Mouse (Mus musculus): ENCODE results near the gene Ubxn6. TPM values are rescaled to one million over a fixed set of nuclear protein-coding genes. Genes with fewer than 3 reads are reported as not detected.
"Not testable (repeated sequence)": the region's sequence is repeated elsewhere in the genome, so short reads cannot be mapped to it uniquely, and the experiment has no call there.

Ubxn6 gene
- polyA plus RNA-seq, 1 experiment from 2014 or later: 31.3 TPM

DNA sequence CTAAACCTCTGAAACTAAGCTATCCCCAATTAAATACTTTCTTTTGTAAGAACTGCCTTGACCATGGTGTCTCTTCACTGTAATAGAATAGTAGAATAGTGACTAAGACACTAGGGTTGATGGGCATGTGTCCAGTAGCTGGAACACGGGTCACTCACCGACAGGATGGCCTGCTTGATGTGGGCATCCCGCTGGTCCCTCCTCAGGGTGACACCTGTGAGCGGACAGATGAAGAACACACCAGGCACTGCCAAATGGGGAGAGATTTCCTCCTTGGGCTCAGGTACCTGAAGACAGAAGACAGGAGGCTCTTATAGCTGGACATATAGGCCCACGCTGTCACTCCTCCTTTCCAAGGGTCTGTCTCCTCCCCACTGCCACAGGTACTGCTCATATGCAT, 2.6 kb downstream of the Ubxn6 start:
- Histone ChIP-seq H3K9ac (no peak overlapping the region), H3K4me2 (no peak overlapping the region), H3K4me3 (ENCODE audit: low read depth, low read length) (no peak overlapping the region), H3K36me3 (ENCODE audit: insufficient read depth) (peaks cover 58% of the 10 kb centered on the region), H3K4me1 (ENCODE audit: insufficient read depth) (peaks cover 3% of the 10 kb centered on the region; the same call in 1 of the 2 replicates), H3K9me3 (ENCODE audit: low read depth, low read length) (no peaks in the 10 kb centered on the region), H3K27ac (ENCODE audit: low read depth) (no peak overlapping the region), H3K27me3 (ENCODE audit: insufficient read depth, low read length) (no peaks in the 10 kb centered on the region)
- no peak for TF ChIP-seq CTCF (IDR thresholded peaks at IDR 0.05; ENCODE audit: low read depth)
- ATAC-seq (ENCODE audit: insufficient read depth) (no peak), DNase-seq (no peak)
- 89% methylated on average over 5 of the region's 5 CpGs for WGBS

DNA sequence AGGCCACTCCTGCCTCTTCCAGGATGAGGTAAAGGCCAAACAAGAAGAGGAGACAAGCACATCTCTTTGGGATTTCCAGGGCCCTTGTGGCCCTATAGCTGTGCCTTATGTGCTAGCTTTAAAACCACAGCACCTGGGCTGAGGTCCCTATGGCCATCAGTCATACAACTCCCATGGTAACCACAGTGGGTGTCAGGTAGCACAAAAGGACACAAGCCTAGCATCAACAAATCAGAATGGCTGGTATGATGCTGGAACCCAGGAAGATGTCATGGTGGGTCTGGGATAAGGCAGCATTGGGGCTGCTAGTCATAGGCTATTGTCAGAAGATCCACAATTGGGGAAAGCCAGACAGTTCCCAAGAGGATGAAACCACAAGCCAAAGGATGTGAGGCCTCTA, 3.7 kb downstream of the Ubxn6 start:
- DNase-seq (no peak), ATAC-seq (ENCODE audit: insufficient read depth) (no peak)
- no peak overlapping the region for H3K9ac ChIP-seq
- no peaks in the 10 kb centered on the region for H3K27me3 ChIP-seq (ENCODE audit: insufficient read depth, low read length)
- peaks cover 3% of the 10 kb centered on the region; the same call in 1 of the 2 replicates for H3K4me1 ChIP-seq (ENCODE audit: insufficient read depth)
- H3K27ac ChIP-seq (ENCODE audit: low read depth): no peak overlapping the region
- H3K4me2 ChIP-seq: no peak overlapping the region
- no peak for TF ChIP-seq CTCF (IDR thresholded peaks at IDR 0.05; ENCODE audit: low read depth)
- no peak overlapping the region for H3K4me3 ChIP-seq (ENCODE audit: low read depth, low read length)
- no peaks in the 10 kb centered on the region for H3K9me3 ChIP-seq (ENCODE audit: low read depth, low read length)
- H3K36me3 ChIP-seq (ENCODE audit: insufficient read depth): peaks cover 69% of the 10 kb centered on the region

DNA sequence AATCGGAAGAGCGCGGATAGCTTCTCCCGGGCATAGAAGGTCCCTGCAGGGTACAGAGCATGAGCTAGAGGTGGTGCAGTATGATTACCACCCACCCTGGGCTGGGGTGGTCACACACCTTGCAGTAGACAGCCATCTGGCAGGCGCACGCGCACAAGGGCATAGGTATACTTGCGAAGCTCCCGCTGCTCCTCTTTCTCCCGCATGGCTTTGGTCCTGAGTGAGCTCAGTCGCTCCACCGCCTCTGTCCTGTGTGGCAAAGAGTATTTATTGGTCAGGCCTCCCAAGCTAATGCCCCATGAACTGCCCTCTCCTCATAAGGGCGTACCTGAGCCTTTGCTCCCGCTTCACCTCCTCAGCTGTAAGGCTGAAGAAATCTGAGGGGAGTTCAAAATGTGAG, 5.8 kb downstream of the Ubxn6 start:
- TF ChIP-seq CTCF (IDR thresholded peaks at IDR 0.05; ENCODE audit: low read depth): no peak
- Histone ChIP-seq H3K36me3 (ENCODE audit: insufficient read depth) (peaks cover 89% of the 10 kb centered on the region), H3K27me3 (ENCODE audit: insufficient read depth, low read length) (no peaks in the 10 kb centered on the region), H3K4me3 (ENCODE audit: low read depth, low read length) (no peak overlapping the region), H3K4me2 (no peak overlapping the region), H3K4me1 (ENCODE audit: insufficient read depth) (peaks cover 3% of the 10 kb centered on the region; the same call in 1 of the 2 replicates), H3K27ac (ENCODE audit: low read depth) (no peak overlapping the region), H3K9me3 (ENCODE audit: low read depth, low read length) (no peaks in the 10 kb centered on the region), H3K9ac (no peak overlapping the region)
- WGBS: 94% methylated on average over 14 of the region's 14 CpGs
- ATAC-seq (ENCODE audit: insufficient read depth) (no peak), DNase-seq (no peak)

DNA sequence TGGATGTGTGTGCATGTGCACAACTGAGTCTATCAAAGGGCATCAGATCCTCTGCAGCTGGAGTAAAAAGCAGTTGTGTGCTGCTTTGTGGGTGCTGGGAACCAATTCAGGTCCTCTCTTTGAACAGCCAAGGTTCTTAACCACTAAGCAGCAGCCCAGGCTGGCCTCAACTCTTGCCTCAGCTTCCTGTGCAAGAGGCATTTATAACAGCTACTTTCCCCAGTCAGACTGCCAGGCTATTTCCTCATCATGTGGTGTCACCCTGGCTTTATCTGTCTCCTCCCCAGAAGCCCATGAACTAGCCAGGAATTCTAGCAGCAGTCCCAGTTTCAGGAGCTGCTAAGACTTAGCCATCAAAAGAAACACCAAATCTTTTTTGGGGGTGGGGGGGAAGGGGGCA, 8.4 kb downstream of the Ubxn6 start:
- Histone ChIP-seq H3K9me3 (ENCODE audit: low read depth, low read length) (no peaks in the 10 kb centered on the region), H3K4me3 (ENCODE audit: low read depth, low read length) (no peak overlapping the region), H3K9ac (no peak overlapping the region), H3K27ac (ENCODE audit: low read depth) (no peak overlapping the region), H3K4me2 (no peak overlapping the region), H3K36me3 (ENCODE audit: insufficient read depth) (peaks cover 99% of the 10 kb centered on the region), H3K4me1 (ENCODE audit: insufficient read depth) (no peaks in the 10 kb centered on the region), H3K27me3 (ENCODE audit: insufficient read depth, low read length) (no peaks in the 10 kb centered on the region)
- ATAC-seq (ENCODE audit: insufficient read depth) (no peak), DNase-seq (no peak)
- no peak for TF ChIP-seq CTCF (IDR thresholded peaks at IDR 0.05; ENCODE audit: low read depth)

DNA sequence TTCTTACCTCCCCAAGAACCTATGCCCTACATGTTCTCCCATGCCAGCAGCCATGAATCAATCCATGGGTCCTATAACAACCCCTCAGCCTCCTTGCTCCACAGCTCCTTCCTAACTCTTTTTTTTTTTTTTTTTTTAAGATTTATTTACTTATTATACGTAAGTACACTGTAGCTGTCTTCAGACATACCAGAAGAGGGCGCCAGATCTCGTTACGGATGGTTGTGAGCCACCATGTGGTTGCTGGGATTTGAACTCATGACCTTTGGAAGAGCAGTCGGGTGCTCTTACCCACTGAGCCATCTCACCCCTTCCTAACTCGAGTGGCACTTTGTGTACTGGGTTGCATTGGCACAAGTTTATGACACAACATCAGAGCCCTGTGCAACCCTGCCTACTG, 9.1 kb downstream of the Ubxn6 start:
- ATAC-seq (ENCODE audit: insufficient read depth); H3K4me1 ChIP-seq (ENCODE audit: insufficient read depth); H3K9ac ChIP-seq; H3K27me3 ChIP-seq (ENCODE audit: insufficient read depth, low read length); H3K4me3 ChIP-seq (ENCODE audit: low read depth, low read length); H3K27ac ChIP-seq (ENCODE audit: low read depth); H3K4me2 ChIP-seq; H3K9me3 ChIP-seq (ENCODE audit: low read depth, low read length); DNase-seq: not testable (repeated sequence)
- H3K36me3 ChIP-seq (ENCODE audit: insufficient read depth): peaks cover 99% of the 10 kb centered on the region
- 0 out of 2 replicates have a peak, but pooled peaks have one; percentile 15 for TF ChIP-seq CTCF (IDR thresholded peaks at IDR 0.05; ENCODE audit: low read depth)
- WGBS: 78% methylated on average over 6 of the region's 6 CpGs

DNA sequence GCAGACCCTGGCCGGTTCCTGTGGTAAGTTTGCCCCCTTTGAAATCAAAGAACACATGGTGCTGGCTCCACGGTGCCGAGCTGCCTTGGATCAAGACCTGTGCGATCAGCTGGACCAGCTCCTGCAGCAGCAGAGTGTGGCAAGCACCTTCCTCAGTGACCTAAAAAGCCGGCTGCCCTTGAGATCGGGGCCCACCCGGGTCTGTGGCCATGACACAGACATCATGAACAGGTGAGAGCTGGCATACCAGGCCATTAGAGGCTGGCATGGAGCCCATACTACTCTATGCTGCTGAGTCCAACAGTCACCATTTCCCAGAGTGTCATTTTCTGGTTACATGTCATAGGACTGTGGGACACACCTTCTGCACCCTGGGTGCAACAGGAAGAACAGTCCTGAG, 12.7 kb downstream of the Ubxn6 start:
- H3K9me3 ChIP-seq (ENCODE audit: low read depth, low read length): no peaks in the 10 kb centered on the region
- H3K4me2 ChIP-seq: no peak overlapping the region
- H3K4me3 ChIP-seq (ENCODE audit: low read depth, low read length): no peak overlapping the region
- H3K36me3 ChIP-seq (ENCODE audit: insufficient read depth): peaks cover 97% of the 10 kb centered on the region
- WGBS: 89% methylated on average over 7 of the region's 7 CpGs
- DNase-seq: no peak
- TF ChIP-seq CTCF (IDR thresholded peaks at IDR 0.05; ENCODE audit: low read depth): no peak
- H3K27me3 ChIP-seq (ENCODE audit: insufficient read depth, low read length): no peaks in the 10 kb centered on the region
- ATAC-seq (ENCODE audit: insufficient read depth): no peak
- H3K4me1 ChIP-seq (ENCODE audit: insufficient read depth): no peaks in the 10 kb centered on the region
- H3K9ac ChIP-seq: no peak overlapping the region
- H3K27ac ChIP-seq (ENCODE audit: low read depth): no peak overlapping the region

DNA sequence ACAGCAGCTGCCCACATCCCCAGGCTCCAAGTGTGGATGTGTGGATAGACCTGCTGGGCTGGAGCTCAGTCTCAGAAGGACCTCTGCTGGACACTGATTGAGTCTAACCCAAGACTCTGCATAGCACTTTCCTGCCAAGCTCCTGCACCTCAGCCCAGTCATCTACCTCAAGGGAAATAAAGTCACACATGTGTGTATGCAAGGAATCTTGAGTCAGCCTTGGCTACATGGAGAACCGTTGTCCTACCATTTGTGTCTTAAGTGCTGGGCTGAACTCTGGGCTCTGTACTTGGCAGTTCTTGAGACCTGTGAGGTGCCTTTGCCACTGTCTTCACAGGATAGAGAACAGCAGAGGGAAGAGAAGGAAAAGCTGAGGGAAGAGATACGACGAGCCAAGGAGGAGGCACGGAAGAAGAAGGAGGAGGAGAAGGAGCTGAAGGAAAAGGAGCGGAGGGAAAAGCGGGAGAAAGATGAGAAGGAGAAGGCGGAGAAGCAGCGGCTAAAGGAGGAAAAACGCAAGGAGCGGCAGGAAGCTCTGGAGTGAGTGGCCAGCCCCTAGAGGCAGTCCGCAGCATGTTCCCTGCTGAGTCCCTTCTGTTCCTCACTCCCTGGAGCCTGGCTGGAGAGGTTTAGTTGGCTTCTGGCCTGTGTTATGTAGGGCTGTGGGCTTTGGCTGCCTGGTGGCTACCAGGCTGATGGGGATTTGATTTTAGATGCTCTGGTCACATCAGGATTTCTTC, 17.3 kb downstream of the Ubxn6 start:
- ATAC-seq (ENCODE audit: insufficient read depth) (no peak), DNase-seq (no peak)

More for the DNA sequence above, 17.3 kb downstream of the Ubxn6 start:
- WGBS: 77% methylated on average over 11 of the region's 11 CpGs
- Histone ChIP-seq H3K36me3 (ENCODE audit: insufficient read depth) (peaks cover 84% of the 10 kb centered on the region), H3K27me3 (ENCODE audit: insufficient read depth, low read length) (no peaks in the 10 kb centered on the region), H3K4me1 (ENCODE audit: insufficient read depth) (no peaks in the 10 kb centered on the region), H3K4me2 (no peak overlapping the region), H3K27ac (ENCODE audit: low read depth) (no peak overlapping the region), H3K4me3 (ENCODE audit: low read depth, low read length) (no peak overlapping the region), H3K9me3 (ENCODE audit: low read depth, low read length) (no peaks in the 10 kb centered on the region), H3K9ac (no peak overlapping the region)
- no peak for TF ChIP-seq CTCF (IDR thresholded peaks at IDR 0.05; ENCODE audit: low read depth)
